Mouse (Mus musculus) hematopoietic stem cell, adult 5-6 weeks (primary cell): ENCODE data around the gene Cfap73. TPM values are rescaled to one million over a fixed set of nuclear protein-coding genes. Genes with fewer than 3 reads are reported as not detected.

Experiments used
- ATAC-seq, 2 experiments: fragments of 125-278 bp in 1 of 2; replicated peaks in 1 of 2; 2 replicates each; pipeline ENCODE4 v1.8.0; 2016 to 2017; ENCODE audit warnings: inconsistent platforms in 2 of 2, mild to moderate bottlenecking in 2 of 2, moderate number of reproducible peaks in 2 of 2, low read depth in 1 of 2, moderate TSS enrichment in 1 of 2; ENCODE audit not compliant: low FRiP score in 2 of 2, poor library complexity in 2 of 2, severe bottlenecking in 2 of 2, insufficient read depth in 1 of 2, low TSS enrichment in 1 of 2
- total RNA-seq: library from RNA; stranded (forward); fragments of 172-1452, 232-1000 nt; gene quantifications from 2 replicates; pipeline ENCODE4 v1.2.3, GENCODE M21; 2017

Gene Cfap73
- total RNA-seq = not detected in 2 replicates

GRCm38 (mm10) chr5:120634131-120634530 lies at the start of gene Cfap73:
Cfap73 (minus strand) TSS chr5:120634235.
- no peak for ATAC-seq

GRCm38 (mm10) chr5:120682982-120683771 lies 49.1 kb upstream of the Cfap73 start:
- ATAC-seq = no peak

GRCm38 (mm10) chr5:120680918-120681317 lies 46.9 kb upstream of the Cfap73 start:
- no peak for ATAC-seq

DNA sequence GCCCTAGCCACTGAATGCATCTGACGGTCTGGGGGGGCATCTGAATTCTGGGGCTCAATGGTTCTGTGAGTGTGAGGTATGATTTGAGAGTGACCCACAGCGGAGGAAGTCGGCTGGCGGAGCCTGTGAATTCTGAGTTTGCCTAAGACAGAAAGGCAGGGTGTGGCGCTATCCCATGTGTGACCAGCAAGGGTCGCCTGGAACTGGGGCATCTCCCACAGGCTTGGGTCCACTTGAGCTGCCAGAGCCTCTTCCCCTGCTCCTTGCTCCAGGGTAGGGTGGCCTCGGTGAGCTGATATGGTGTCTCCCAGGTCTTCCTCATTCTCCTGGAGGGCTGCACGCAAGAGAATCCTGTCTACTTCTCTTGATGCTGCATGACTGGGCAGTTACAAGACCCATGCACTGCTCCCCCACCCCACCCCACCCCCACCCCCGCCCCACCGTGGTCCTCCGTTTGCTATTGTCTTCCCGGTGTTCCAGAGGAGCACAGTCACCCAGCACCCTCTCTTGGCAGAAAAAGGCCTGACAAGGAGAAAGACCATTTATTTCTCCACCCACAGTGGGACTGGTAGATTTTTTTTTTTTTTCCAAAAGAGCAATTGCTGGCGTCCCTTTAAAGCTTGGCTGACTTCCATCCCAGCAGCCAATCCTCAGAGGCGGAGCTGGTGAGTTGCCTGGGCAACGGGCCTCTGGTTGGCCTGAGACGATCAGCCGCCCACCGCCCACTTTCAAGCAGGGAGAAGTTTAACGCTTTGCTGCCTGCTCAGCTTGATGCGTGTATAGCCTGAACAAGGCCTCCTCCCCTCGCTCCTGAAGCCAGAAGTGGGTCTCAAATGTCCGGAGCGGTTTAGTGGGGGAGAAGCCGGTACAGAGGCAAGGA lies 45.9 kb upstream of the Cfap73 start:
- ATAC-seq = peak; percentile 50 to 74

- 0 out of 4 replicates have a peak, but pooled peaks of 1 of the 2 experiments have one; percentile 19 for ATAC-seq
Measured at GRCm38 (mm10) chr5:120677516-120677915, 43.5 kb upstream of the Cfap73 start.

DNA sequence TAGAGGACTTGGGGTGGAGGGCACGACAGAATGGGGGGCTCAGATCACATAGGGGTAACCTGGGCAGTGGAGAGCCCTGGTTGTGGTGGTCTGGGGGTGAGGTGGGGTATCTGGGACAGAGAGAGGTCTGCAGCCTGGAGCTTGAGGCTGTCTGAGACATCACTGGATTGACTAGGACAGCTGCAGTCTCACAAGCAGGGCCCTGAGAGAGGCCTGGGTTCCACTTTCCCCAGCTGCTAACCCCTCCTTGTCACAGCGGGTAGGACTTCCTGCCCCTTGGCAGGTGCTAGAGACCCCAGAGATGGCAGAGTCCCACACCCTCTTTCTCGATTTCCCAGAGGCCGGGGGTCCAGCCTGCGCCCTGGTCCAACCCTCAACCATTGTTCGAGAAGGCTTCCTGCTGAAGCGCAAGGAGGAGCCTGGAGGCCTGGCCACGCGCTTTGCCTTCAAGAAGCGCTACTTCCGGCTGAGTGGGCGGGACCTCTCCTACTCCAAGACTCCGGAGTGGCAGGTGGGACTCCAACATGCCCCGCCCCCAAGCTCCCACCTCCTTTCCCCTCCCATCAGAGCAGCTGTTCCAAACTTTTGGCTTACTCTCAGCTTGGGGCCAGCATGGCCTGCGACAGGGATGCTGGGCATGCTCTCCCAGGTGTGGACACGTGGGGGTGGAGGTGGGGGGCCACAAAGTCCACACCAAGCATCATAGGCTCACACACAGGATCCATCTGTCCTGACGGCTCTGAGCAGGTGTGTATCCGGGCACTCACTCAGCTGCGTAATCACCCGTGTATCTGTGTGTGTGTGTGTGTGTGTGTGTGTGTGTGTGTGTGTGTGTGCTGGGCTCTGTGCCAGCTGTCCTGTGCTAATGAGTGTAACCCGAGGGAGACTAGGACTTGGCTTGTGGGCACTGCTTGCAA lies 40.5 kb upstream of the Cfap73 start:
- ATAC-seq = no peak

DNA sequence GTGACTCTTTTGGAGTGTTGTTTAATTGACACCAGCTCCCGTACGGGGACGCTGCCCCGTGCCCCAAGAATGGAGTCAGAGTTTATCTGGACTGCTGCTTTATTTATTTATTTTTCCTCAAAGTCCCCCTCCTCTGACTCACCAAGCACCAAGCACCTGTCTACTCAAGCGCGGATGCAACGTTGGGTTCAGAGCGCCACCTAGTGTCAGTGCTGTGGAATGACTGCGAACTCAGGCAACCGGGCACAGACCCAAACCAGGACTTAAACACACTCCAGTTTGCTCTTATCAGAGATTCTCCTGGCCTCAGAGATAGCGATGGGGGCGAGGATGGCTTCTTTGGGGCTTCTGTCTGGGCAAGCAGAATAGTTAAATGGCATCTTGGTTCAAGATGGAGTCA lies 39.6 kb upstream of the Cfap73 start:
- peak; percentile 51 to 61; a peak in 3 of 4 replicates for ATAC-seq

DNA sequence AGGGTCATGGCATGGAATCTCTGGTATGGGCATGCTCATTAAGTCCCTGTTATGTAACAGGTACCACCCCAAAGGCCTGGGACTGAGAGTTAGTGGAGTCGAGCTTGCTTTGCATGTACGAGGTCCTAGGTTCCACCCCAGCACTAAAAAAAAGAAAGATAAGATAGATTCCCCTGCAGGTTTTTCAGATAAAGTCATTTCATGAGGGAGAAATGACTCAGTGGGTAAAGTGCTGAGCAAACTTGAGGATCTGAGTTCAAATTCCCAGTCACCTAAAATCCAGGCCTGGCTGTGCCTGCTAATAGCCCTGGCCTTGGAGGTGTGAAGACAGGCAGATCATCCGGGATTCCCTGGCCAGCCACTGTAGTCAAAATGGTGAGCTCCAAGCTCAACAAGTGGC lies 37.8 kb upstream of the Cfap73 start:
- ATAC-seq = no peak

- ATAC-seq = no peak
Measured at GRCm38 (mm10) chr5:120670132-120670531, 36.1 kb upstream of the Cfap73 start.

DNA sequence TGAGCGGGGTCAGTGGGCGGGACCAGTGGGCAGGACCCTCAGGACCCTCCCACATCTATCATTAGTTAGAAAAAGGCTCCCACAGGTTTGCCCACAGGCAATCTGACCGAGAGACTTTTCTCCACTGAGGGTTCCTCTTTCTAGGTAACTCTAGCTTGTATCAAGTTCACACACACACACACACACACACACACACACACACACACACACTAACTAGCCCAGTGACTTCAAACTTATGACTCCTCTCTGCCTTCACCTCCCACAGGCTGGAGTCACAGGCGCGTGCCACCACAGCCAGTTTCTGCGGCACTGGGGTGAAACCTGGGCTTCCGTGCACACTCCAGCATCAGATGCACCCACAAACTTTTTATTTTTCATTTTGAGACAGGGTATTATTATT lies 34.7 kb upstream of the Cfap73 start:
- ATAC-seq = no peak

- no peak for ATAC-seq
Measured at GRCm38 (mm10) chr5:120664888-120665287, 30.9 kb upstream of the Cfap73 start.

- no peak for ATAC-seq
Measured at GRCm38 (mm10) chr5:120660816-120661215, 26.8 kb upstream of the Cfap73 start.

DNA sequence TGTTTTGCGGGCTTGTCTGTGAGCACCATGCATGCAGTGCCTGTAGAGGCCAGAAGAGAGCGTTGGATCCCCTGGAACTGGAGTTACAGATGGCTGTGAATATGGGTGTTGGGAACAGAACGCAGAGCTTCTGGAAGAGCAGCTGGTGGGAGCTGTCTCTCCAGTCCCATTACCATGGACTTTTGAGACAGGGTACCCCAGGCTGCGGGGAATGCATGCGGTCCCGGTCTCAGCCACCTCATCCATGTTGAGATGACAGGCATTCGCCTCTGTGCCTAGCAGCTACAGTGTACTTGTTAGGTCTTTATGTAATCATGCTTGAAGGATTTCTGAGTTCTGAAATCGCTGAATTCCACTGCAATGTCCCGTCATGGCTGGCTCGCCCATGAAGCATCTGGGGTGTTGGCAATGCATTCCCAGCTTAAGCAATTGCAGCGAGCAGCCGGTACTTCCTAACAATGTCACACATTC lies 22.3 kb upstream of the Cfap73 start:
- ATAC-seq = no peak

- no peak for ATAC-seq
Measured at GRCm38 (mm10) chr5:120653873-120654272, 19.8 kb upstream of the Cfap73 start.

GRCm38 (mm10) chr5:120652915-120653701 lies 19.1 kb upstream of the Cfap73 start:
- ATAC-seq = no peak

- ATAC-seq = no peak
Measured at GRCm38 (mm10) chr5:120651230-120651629, 17.2 kb upstream of the Cfap73 start.

DNA sequence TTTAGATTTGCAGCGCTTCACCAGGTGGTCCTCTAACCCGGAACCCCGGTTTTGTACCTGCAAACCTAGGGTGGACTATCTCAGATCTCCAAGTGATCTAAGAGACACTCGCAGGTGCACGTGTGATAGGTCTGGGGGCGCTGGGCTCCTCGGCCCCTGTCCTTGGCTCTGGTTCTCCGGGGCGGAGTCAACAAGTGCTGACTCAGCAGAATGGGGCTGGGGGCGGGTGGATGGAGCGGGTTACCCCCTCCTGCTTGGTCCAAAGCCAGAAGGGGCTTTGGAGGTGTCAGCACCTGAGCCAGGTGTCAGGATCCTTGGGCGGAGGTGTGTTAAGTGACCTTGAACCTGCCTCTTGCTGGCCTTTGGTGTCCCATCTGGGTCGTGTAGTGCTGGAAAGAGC lies 15.9 kb upstream of the Cfap73 start:
- ATAC-seq = no peak
